In the genomic region with DNA sequence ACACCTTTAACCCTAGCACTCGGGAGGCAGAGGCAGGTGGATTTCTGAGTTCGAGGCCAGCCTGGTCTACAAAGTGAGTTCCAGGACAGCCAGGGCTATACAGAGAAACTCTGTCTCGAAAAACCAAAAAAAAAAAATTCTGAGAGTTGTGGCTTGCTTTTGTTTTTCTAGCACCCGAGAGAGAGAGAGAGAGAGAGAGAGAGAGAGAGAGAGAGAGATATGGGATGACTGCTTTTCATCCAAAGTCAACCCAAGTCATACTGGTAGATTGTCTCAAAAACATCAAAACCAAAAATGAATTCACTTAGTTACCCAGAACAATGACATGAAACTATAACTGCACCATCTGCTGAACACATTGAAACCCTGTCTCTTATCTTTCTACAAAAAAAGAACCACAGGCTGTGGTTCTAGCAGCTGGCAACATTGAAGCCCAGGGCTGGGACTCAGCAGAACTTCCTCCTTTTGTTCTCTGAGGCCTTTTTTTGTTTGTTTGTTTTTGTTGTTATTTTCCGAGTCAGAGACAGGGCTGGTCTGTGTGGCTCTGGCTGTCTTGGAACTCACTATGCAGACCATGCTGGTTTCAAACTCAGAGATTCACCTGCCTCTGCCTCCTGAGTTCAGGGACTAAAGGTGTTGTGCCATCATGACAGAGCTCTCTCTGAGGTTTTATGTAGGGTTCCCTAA, we compare ENCODE assay signal across 8 mouse cellular contexts. TPM values are rescaled to one million over a fixed set of nuclear protein-coding genes. Genes with fewer than 3 reads are reported as not detected.
DNase-seq lines count a peak whose midpoint lies in the region; ATAC-seq and TF ChIP-seq lines count a peak whose summit lies in the region.

No protein-coding gene starts in this region.

- peak overlapping the region in 1 of 2 experiments; percentile 56; a peak in 2 of 4 replicates for H3K4me3 ChIP-seq in heart, embryonic 14.5 days (ENCODE audit: control insufficient read depth in 1 of 2, insufficient read depth in 1 of 2, low read depth in 1 of 2, low read length in 2 of 2)
- H3K4me3 ChIP-seq in liver, embryonic 12.5 days, result peak overlapping the region; percentile 63
- peak overlapping the region; percentile 43; the same call in 1 of the 2 replicates for H3K4me3 ChIP-seq in stomach, postnatal 0 days (ENCODE audit: low read depth, low read length)

- TF ChIP-seq CTCF in stomach, postnatal 0 days (IDR thresholded peaks at IDR 0.05; ENCODE audit: low read depth), result no peak

- ATAC-seq in activated CD4-positive, CD25-positive, alpha-beta regulatory T cell, adult 4 months, result peak; percentile 28
- ATAC-seq in heart, embryonic 14.5 days (ENCODE audit: insufficient number of reproducible peaks, insufficient read depth, low FRiP score, low read depth), result no peak
- no peak for ATAC-seq in liver, embryonic 12.5 days
- ATAC-seq in stomach, postnatal 0 days (ENCODE audit: low FRiP score, low TSS enrichment), result no peak

- H3K9ac ChIP-seq in heart, embryonic 14.5 days (ENCODE audit: low read length), result peak overlapping the region; percentile 74
- H3K9ac ChIP-seq in liver, embryonic 12.5 days, result peak overlapping the region; percentile 37; the same call in 1 of the 2 replicates
- H3K9ac ChIP-seq in stomach, postnatal 0 days (ENCODE audit: low read length), result no peak overlapping the region

- H3K27ac ChIP-seq in heart, embryonic 14.5 days (replicated peaks in 1 of 2; ENCODE audit: control insufficient read depth in 1 of 2, insufficient read depth in 1 of 2, low read depth in 2 of 2, low read length in 2 of 2), result peak overlapping the region in 1 of 2 experiments; percentile 70; a peak in 2 of 4 replicates
- peak overlapping the region; percentile 91 for H3K27ac ChIP-seq in liver, embryonic 12.5 days
- H3K27ac ChIP-seq in stomach, postnatal 0 days (replicated peaks), result peak overlapping the region; percentile 45

- peaks cover 9% of the 10 kb centered on the region for H3K36me3 ChIP-seq in heart, embryonic 14.5 days (ENCODE audit: control insufficient read depth, insufficient read depth, low read length)
- peaks cover 12% of the 10 kb centered on the region for H3K36me3 ChIP-seq in liver, embryonic 12.5 days
- H3K36me3 ChIP-seq in stomach, postnatal 0 days (ENCODE audit: control insufficient read depth, insufficient read depth, low read length), result no peaks in the 10 kb centered on the region

- DNase-seq in CD8-positive naive resting alpha-beta T cell, adult 2 months (ENCODE audit: low read depth in 2 of 2, low spot score in 2 of 2), result peak; percentile 28 to 40
- DNase-seq in stomach, postnatal 0 days (ENCODE audit: low spot score), result no peak
- no peak for DNase-seq in adrenal gland, postnatal 25 days
- no peak for DNase-seq in kidney, postnatal 10 days
- no peak for DNase-seq in spleen, adult 12 weeks (ENCODE audit: low spot score)

- H3K27me3 ChIP-seq in heart, embryonic 14.5 days (ENCODE audit: control insufficient read depth, insufficient read depth, low read length), result no peaks in the 10 kb centered on the region
- H3K27me3 ChIP-seq in liver, embryonic 12.5 days (replicated peaks), result no peaks in the 10 kb centered on the region
- H3K27me3 ChIP-seq in stomach, postnatal 0 days (ENCODE audit: control insufficient read depth, insufficient read depth, low read length), result no peaks in the 10 kb centered on the region

- peaks cover 9 to 28% of the 10 kb centered on the region in 2 experiments for H3K4me1 ChIP-seq in heart, embryonic 14.5 days (ENCODE audit: control insufficient read depth in 2 of 2, insufficient read depth in 2 of 2, low read length in 2 of 2)
- peaks cover 59% of the 10 kb centered on the region for H3K4me1 ChIP-seq in liver, embryonic 12.5 days
- no peaks in the 10 kb centered on the region for H3K4me1 ChIP-seq in stomach, postnatal 0 days (replicated peaks; ENCODE audit: control insufficient read depth, insufficient read depth)

- H3K9me3 ChIP-seq in heart, embryonic 14.5 days (ENCODE audit: control insufficient read depth, low read length), result no peaks in the 10 kb centered on the region
- H3K9me3 ChIP-seq in liver, embryonic 12.5 days (replicated peaks), result no peaks in the 10 kb centered on the region
- no peaks in the 10 kb centered on the region for H3K9me3 ChIP-seq in stomach, postnatal 0 days (ENCODE audit: control insufficient read depth, low read length)

- TF ChIP-seq EP300 in stomach, postnatal 0 days (optimal IDR thresholded peaks at IDR 0.05), result no peak

- peak overlapping the region; percentile 77 for H3K4me2 ChIP-seq in heart, embryonic 14.5 days (ENCODE audit: low read length)
- peak overlapping the region; percentile 85 for H3K4me2 ChIP-seq in liver, embryonic 12.5 days
- H3K4me2 ChIP-seq in stomach, postnatal 0 days (replicated peaks; ENCODE audit: low read depth), result peak overlapping the region; percentile 62

- 58% methylated on average over 5 of the region's 5 CpGs for WGBS in heart, embryonic 14.5 days
- 28% methylated on average over 5 of the region's 5 CpGs for WGBS in liver, embryonic 12.5 days (ENCODE audit: insufficient replicate concordance)
- WGBS in stomach, postnatal 0 days, result 62% methylated on average over 5 of the region's 5 CpGs

RNA-seq across cellular contexts. Expression of a gene that starts 0.6 kb away (rescaled TPM):
- polyA plus RNA-seq in activated CD4-positive, CD25-positive, alpha-beta regulatory T cell, adult 4 months (2017; shearing (Covaris generic)), result 1,000 to 10,000 TPM; 1,157 to 1,321 TPM
- polyA plus RNA-seq in heart, embryonic 14.5 days (2014; fragmentation: Nextera tagmentation; extraction: Ambion mirVana), result 108 and 114 TPM in 2 replicates
- polyA plus RNA-seq in liver, embryonic 12.5 days (2016; fragmentation: Nextera tagmentation; extraction: Ambion mirVana), result 119 and 126 TPM in 2 replicates
- polyA plus RNA-seq in stomach, postnatal 0 days (2015; fragmentation: Nextera tagmentation; extraction: Ambion mirVana), result 339 and 365 TPM in 2 replicates
- total RNA-seq in adrenal gland, postnatal 25 days (2021), result 100 and 158 TPM in 2 replicates

RNA-seq across cellular contexts. Expression of a gene that starts 12.1 kb away (rescaled TPM):
- polyA plus RNA-seq in activated CD4-positive, CD25-positive, alpha-beta regulatory T cell, adult 4 months (2017; shearing (Covaris generic)), result 100 to 1,000 TPM; 208 to 220 TPM
- 184 and 194 TPM in 2 replicates for polyA plus RNA-seq in heart, embryonic 14.5 days (2014; fragmentation: Nextera tagmentation; extraction: Ambion mirVana)
- 101 and 104 TPM in 2 replicates for polyA plus RNA-seq in liver, embryonic 12.5 days (2016; fragmentation: Nextera tagmentation; extraction: Ambion mirVana)
- 90.7 and 96.2 TPM in 2 replicates for polyA plus RNA-seq in stomach, postnatal 0 days (2015; fragmentation: Nextera tagmentation; extraction: Ambion mirVana)
- 747 and 809 TPM in 2 replicates for total RNA-seq in adrenal gland, postnatal 25 days (2021)

RNA-seq across cellular contexts. Expression of a gene that starts 13.0 kb away (rescaled TPM):
- polyA plus RNA-seq in activated CD4-positive, CD25-positive, alpha-beta regulatory T cell, adult 4 months (2017; shearing (Covaris generic)), result not detected
- 2.1 and 3.1 TPM in 2 replicates for polyA plus RNA-seq in heart, embryonic 14.5 days (2014; fragmentation: Nextera tagmentation; extraction: Ambion mirVana)
- polyA plus RNA-seq in liver, embryonic 12.5 days (2016; fragmentation: Nextera tagmentation; extraction: Ambion mirVana), result 0.12 and 0.31 TPM in 2 replicates
- 0.42 and 0.80 TPM in 2 replicates for polyA plus RNA-seq in stomach, postnatal 0 days (2015; fragmentation: Nextera tagmentation; extraction: Ambion mirVana)
- 1.4 and 1.9 TPM in 2 replicates for total RNA-seq in adrenal gland, postnatal 25 days (2021)

RNA-seq across cellular contexts. Expression of a gene that starts 45.3 kb away (rescaled TPM):
- not detected for polyA plus RNA-seq in activated CD4-positive, CD25-positive, alpha-beta regulatory T cell, adult 4 months (2017; shearing (Covaris generic))
- polyA plus RNA-seq in heart, embryonic 14.5 days (2014; fragmentation: Nextera tagmentation; extraction: Ambion mirVana), result 4.2 TPM in 1 of 2 replicates, not detected in the other
- not detected in 2 replicates for polyA plus RNA-seq in liver, embryonic 12.5 days (2016; fragmentation: Nextera tagmentation; extraction: Ambion mirVana)
- not detected in 2 replicates for polyA plus RNA-seq in stomach, postnatal 0 days (2015; fragmentation: Nextera tagmentation; extraction: Ambion mirVana)
- total RNA-seq in adrenal gland, postnatal 25 days (2021), result not detected in 2 replicates

RNA-seq across cellular contexts. Expression of a gene that starts 52.2 kb away (rescaled TPM):
- polyA plus RNA-seq in activated CD4-positive, CD25-positive, alpha-beta regulatory T cell, adult 4 months (2017; shearing (Covaris generic)), result 10 to 100 TPM; 20.6 to 21.6 TPM
- 8.0 and 8.2 TPM in 2 replicates for polyA plus RNA-seq in heart, embryonic 14.5 days (2014; fragmentation: Nextera tagmentation; extraction: Ambion mirVana)
- polyA plus RNA-seq in liver, embryonic 12.5 days (2016; fragmentation: Nextera tagmentation; extraction: Ambion mirVana), result 5.1 and 5.6 TPM in 2 replicates
- 4.4 and 4.7 TPM in 2 replicates for polyA plus RNA-seq in stomach, postnatal 0 days (2015; fragmentation: Nextera tagmentation; extraction: Ambion mirVana)
- total RNA-seq in adrenal gland, postnatal 25 days (2021), result 49.9 and 82.8 TPM in 2 replicates

Comparison
In these comparisons a context has a peak if more than half of its experiments do, and no peak if none do; other contexts are left out.
1. DNase-seq: peak in CD8-positive naive resting alpha-beta T cell, adult 2 months (2 of 2); none in stomach, postnatal 0 days (single experiment), adrenal gland, postnatal 25 days (single experiment), kidney, postnatal 10 days (single experiment) and spleen, adult 12 weeks (single experiment).
2. Peak in every context shown above with its lines, with median percentiles within 50 percentile points of each other: H3K4me2 ChIP-seq.